Mouse (Mus musculus) embryonic facial prominence, embryonic 13.5 days (tissue): Measurements from ENCODE around the gene Sdk2. TPM values are rescaled to one million over a fixed set of nuclear protein-coding genes. Genes with fewer than 3 reads are reported as not detected.

ENCODE experiments used
- ATAC-seq: fragments of 200-750 bp; cut with Nextera tagmentation; 2 replicates; pipeline ENCODE4 v1.8.0; 2017; ENCODE audit warnings: low read depth; ENCODE audit not compliant: insufficient number of reproducible peaks, insufficient read depth, low FRiP score, low TSS enrichment
- H3K27ac ChIP-seq: fragments of 300-500 bp; sonication (generic); 2 replicates; pipeline ENCODE4 v1.5.1; 2015; ENCODE audit warnings: moderate library complexity, mild to moderate bottlenecking, inconsistent platforms
- H3K27me3 ChIP-seq: fragments of 300-500 bp; sonication (generic); 2 replicates; pipeline ENCODE4 v1.6.1; 2015; ENCODE audit warnings: mild to moderate bottlenecking, inconsistent platforms
- H3K36me3 ChIP-seq: fragments of 300-500 bp; sonication (generic); 2 replicates; pipeline ENCODE4 v1.6.1; 2015; ENCODE audit warnings: mild to moderate bottlenecking, inconsistent platforms
- H3K4me1 ChIP-seq: fragments of 300-500 bp; sonication (generic); 2 replicates; pipeline ENCODE4 v1.6.1; 2015; ENCODE audit warnings: inconsistent platforms
- H3K4me2 ChIP-seq: fragments of 300-500 bp; sonication (generic); 2 replicates; pipeline ENCODE4 v1.6.1; 2015; ENCODE audit warnings: moderate library complexity, mild to moderate bottlenecking, inconsistent platforms
- H3K4me3 ChIP-seq: fragments of 300-500 bp; sonication (generic); 2 replicates; pipeline ENCODE4 v1.5.1; 2015; ENCODE audit warnings: mild to moderate bottlenecking, inconsistent platforms
- H3K9ac ChIP-seq: fragments of 300-500 bp; sonication (generic); 2 replicates; pipeline ENCODE4 v1.6.1; 2015; ENCODE audit warnings: mild to moderate bottlenecking, inconsistent platforms
- H3K9me3 ChIP-seq: fragments of 300-500 bp; sonication (generic); 2 replicates; pipeline ENCODE4 v1.6.1; 2016; ENCODE audit warnings: inconsistent platforms
- WGBS: fragments of 180-500 bp; shearing (Covaris S2); methylation state at CpG from one replicate; pipeline ENCODE4 v1.1.7; 2015; ENCODE audit warnings: mixed read lengths; 5-methylcytosine and 5-hydroxymethylcytosine counted together
- polyA plus RNA-seq: library from polyadenylated mRNA; unstranded; fragments of >200 nt; fragmentation: Nextera tagmentation; extraction: Ambion mirVana; gene quantifications from 2 replicates; pipeline ENCODE4 v1.2.1, GENCODE M21; 2015

Gene Sdk2
- polyA plus RNA-seq, 1 experiment from 2014 or later, result 3.8 TPM

DNA sequence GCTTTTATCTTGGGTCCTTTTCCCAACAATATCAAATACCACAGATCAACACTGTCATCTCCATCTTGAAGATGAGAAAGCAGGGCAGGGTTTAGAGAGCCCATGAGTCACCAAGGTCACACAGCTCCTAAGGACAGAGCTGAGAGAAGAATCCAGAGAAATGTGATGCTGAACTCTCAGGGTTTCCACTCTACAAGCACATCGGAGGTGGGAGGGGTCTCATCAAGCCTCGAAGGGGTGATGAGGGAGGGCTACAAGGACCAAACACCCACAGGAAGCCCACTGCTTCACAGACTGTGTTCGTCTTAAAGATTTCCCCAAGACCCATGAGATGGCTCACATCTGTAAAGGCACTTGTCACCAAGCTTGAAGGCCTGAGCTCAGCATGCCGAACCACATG, 320.9 kb downstream of the Sdk2 start:
- Histone ChIP-seq H3K27me3 (no peaks in the 10 kb centered on the region), H3K36me3 (peaks cover 54% of the 10 kb centered on the region), H3K4me2 (no peak overlapping the region), H3K4me1 (peaks cover 36% of the 10 kb centered on the region), H3K27ac (no peak overlapping the region), H3K9me3 (0 out of 2 replicates have a peak, but pooled peaks cover 8% of the 10 kb centered on the region), H3K4me3 (no peak overlapping the region), H3K9ac (no peak overlapping the region)
- WGBS, result 74% methylated on average over 4 of the region's 4 CpGs
- no peak for ATAC-seq

DNA sequence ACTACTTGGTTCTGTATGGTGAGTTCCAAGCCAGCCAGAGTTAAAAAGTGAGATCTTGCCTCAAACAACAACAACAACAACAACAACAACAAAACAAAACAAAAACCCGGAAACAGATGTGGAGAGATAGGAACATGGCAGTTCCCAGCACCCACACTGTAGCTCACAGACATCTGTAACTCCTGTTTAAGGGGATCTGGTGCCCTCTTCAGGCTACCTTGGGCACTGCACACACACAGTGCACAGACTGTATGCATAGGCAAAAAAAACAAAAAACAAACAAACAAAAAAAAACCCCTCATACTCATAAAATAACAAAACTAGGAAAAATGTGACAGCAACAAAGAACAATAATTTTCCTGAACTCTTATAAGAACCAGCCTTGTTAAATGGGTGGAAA, 323.8 kb downstream of the Sdk2 start:
- 100% methylated on average over 1 of the region's 1 CpGs for WGBS
- Histone ChIP-seq H3K36me3 (peaks cover 72% of the 10 kb centered on the region), H3K4me2 (no peak overlapping the region), H3K4me3 (no peak overlapping the region), H3K27ac (no peak overlapping the region), H3K9me3 (0 out of 2 replicates have a peak, but pooled peaks cover 8% of the 10 kb centered on the region), H3K4me1 (peaks cover 38% of the 10 kb centered on the region), H3K27me3 (no peaks in the 10 kb centered on the region), H3K9ac (no peak overlapping the region)
- no peak for ATAC-seq

DNA sequence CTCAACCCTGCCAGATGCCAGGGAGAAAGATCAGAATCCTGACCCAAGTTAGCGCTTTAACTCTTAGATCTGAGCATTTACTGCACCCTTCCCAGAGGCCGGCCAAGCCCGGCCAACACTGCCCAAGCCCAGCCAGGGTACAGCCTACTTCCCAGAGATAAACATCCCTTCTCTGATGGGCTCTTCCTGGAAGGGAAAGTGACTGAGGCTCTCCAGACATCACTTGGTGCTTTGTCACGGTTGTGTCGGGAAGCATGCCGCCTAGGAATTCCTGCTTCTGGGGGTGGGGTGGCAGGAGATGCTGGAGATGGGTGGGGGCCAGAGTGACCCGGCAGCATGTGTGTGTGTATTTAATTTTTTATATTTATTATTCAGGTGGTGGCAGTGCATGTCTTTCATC, 326.7 kb downstream of the Sdk2 start:
- H3K4me1 ChIP-seq, result peaks cover 52% of the 10 kb centered on the region
- no peak overlapping the region for H3K4me3 ChIP-seq
- no peak overlapping the region for H3K27ac ChIP-seq
- no peak overlapping the region for H3K4me2 ChIP-seq
- H3K9ac ChIP-seq, result no peak overlapping the region
- no peak for ATAC-seq
- WGBS, result 81% methylated on average over 7 of the region's 7 CpGs
- H3K9me3 ChIP-seq, result 0 out of 2 replicates have a peak, but pooled peaks cover 8% of the 10 kb centered on the region
- H3K36me3 ChIP-seq, result peaks cover 56% of the 10 kb centered on the region
- no peaks in the 10 kb centered on the region for H3K27me3 ChIP-seq

DNA sequence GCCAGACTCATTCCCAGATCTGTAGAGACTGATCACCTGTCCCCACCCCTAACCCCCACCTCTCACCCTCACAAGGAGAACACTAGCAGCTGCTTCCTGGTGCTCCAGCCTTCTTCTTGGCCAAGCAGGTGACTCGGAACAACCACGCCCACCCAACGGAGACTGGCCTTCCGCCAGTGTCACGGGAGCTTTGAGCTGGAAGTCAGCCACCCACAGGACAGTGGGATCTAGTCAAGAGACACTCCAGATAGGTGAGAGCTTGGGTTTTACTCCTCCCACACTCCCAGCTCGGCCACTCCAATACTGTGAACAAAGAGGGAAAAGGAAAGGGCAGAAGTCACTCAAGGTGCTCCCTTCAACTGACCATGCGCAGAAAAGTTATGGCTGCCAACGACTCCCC, 327.6 kb downstream of the Sdk2 start:
- Histone ChIP-seq H3K36me3 (peaks cover 48% of the 10 kb centered on the region), H3K27ac (no peak overlapping the region), H3K9me3 (0 out of 2 replicates have a peak, but pooled peaks cover 8% of the 10 kb centered on the region), H3K4me2 (no peak overlapping the region), H3K9ac (no peak overlapping the region), H3K27me3 (no peaks in the 10 kb centered on the region), H3K4me1 (peaks cover 60% of the 10 kb centered on the region), H3K4me3 (no peak overlapping the region)
- ATAC-seq, result no peak
- WGBS, result 88% methylated on average over 8 of the region's 8 CpGs

DNA sequence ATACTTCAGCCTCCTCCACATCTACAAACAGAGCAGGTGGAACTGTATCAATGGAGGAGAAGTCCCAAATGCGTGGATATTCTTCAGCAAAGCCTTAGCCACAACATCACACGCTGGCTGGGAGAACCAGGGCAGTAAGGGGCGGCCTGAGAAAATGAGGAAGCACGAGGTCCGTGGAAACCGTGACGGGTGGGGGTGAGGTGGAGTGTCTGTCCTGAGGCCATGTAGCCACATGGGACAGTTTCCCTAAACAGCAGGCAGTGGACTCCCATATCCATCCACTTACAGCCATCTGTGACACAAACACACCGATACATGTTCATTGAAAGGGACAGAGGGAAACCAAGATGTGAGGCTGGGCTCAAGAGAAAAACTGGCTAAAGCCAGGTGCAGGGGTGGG, 328.9 kb downstream of the Sdk2 start:
- Histone ChIP-seq H3K9me3 (0 out of 2 replicates have a peak, but pooled peaks cover 4% of the 10 kb centered on the region), H3K4me3 (no peak overlapping the region), H3K36me3 (peaks cover 37% of the 10 kb centered on the region), H3K27ac (no peak overlapping the region), H3K4me1 (peaks cover 73% of the 10 kb centered on the region), H3K9ac (no peak overlapping the region), H3K4me2 (no peak overlapping the region), H3K27me3 (no peaks in the 10 kb centered on the region)
- ATAC-seq, result no peak
- 79% methylated on average over 8 of the region's 8 CpGs for WGBS

DNA sequence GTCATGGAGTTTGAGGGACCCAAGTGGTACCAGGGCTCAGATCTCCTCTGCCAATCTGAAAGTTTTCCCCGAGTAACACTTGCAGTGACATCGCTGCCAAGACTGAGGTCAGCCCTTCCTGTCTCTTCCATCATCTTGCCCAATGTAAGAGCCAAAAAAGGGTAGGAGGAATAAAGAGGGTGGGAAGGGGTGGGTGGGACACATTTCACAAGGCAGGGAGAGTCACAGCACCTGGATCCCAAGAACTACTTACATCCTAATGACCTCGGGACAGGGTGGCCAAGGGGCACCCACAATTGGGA, 329.3 kb downstream of the Sdk2 start:
- Histone ChIP-seq H3K4me3 (no peak overlapping the region), H3K27ac (no peak overlapping the region), H3K4me2 (no peak overlapping the region), H3K36me3 (peaks cover 33% of the 10 kb centered on the region), H3K9me3 (0 out of 2 replicates have a peak, but pooled peaks cover under 1% of the 10 kb centered on the region), H3K9ac (no peak overlapping the region), H3K27me3 (no peaks in the 10 kb centered on the region), H3K4me1 (peaks cover 77% of the 10 kb centered on the region)
- no peak for ATAC-seq
- WGBS, result 80% methylated on average over 3 of the region's 3 CpGs

DNA sequence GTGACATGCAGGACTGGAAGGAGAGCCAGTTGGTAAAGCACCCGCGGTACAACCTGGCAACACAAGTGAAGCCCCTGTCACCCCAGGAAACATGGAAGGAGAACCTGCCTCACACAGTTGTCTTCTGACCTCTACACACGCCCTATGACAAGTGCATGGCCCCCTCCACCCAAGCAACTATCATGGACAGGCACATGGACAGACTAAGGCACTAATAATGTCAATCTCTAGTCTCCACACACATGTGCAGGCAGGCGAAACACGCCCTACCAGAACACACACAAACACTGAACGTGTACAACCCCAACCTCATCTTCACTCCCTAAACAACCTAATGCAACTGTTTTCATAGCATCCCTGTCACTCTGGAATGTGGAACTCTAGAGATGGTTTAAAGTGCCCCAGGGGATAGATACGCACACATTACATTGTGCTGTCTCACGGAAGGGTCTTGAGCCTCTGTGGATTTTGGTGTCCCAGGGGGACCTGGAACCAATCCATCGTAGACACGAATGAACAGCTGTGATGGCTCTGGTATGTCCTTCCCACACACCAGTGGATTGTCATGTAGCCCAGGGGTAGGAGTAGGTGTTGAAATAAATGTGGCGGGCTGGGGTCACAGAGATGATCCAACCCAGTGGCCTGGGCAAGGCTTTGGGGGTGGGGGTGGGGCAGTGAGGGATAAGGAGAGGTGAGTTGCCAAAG, 329.8 kb downstream of the Sdk2 start:
- Histone ChIP-seq H3K9me3 (no peaks in the 10 kb centered on the region), H3K27ac (no peak overlapping the region), H3K4me1 (peaks cover 81% of the 10 kb centered on the region), H3K9ac (no peak overlapping the region), H3K36me3 (peaks cover 33% of the 10 kb centered on the region), H3K4me3 (no peak overlapping the region), H3K4me2 (no peak overlapping the region), H3K27me3 (no peaks in the 10 kb centered on the region)
- ATAC-seq, result no peak
- WGBS, result 73% methylated on average over 11 of the region's 11 CpGs

DNA sequence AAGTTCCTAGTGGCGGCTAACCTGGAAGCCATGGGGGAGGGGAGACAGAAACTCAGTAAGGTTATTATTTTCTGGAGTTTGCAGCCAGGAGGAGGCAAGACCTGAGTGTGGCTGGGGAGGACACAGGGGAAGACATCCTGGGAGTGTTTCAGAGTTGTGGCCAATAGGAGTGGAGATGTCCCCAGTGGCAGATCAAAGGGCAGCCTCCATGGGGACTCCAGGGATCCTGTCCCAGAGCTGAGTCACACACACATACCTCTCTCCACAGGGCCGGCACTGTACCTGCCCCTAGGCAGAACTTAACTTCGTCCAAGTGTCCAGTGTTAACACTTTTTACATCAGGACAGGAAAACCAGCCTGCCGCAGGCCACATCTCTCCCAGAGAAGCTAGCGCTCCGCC, 331.7 kb downstream of the Sdk2 start:
- H3K9me3 ChIP-seq, result no peaks in the 10 kb centered on the region
- no peak overlapping the region for H3K27ac ChIP-seq
- H3K4me1 ChIP-seq, result peaks cover 95% of the 10 kb centered on the region
- H3K9ac ChIP-seq, result no peak overlapping the region
- 56% methylated on average over 6 of the region's 6 CpGs for WGBS
- no peak overlapping the region for H3K4me3 ChIP-seq
- ATAC-seq, result no peak
- H3K27me3 ChIP-seq, result no peaks in the 10 kb centered on the region
- peaks cover 18% of the 10 kb centered on the region for H3K36me3 ChIP-seq
- H3K4me2 ChIP-seq, result no peak overlapping the region

DNA sequence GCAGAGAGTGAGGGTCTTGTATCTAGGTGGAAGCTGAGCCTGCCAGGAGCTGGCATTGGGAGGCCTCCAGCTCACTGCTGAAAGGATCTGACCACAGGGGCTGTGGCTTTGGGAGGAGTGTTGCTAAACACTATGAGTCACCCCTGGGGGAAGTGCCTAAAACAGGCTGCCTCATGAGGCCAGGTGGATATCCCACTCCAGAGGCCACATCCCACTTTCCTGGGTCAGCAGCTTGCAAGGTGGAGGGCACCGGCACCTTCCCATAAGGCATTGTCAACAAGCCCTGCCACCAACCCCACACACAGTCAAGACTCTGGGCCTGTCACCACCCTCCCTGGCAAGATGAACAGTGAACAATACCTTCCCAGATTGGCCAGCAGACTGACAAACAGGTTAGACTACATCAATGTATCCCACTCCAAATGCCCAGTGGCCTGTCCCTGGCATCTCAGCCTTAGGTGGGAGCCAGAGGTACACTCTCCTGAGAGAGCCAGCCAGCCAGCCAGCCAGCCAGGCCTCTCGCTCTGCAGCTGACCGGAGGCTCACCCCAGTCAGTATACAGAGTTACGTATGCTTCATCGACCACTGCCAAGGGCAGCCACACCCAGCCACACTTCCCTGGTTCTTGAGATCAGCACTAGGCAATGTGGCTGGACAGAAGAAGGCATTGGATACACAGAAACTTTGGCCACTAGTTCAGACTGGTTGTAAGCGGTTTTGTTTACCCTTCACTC, 333.0 kb downstream of the Sdk2 start:
- H3K4me3 ChIP-seq, result no peak overlapping the region
- 73% methylated on average over 6 of the region's 6 CpGs for WGBS
- peaks cover 16% of the 10 kb centered on the region for H3K36me3 ChIP-seq
- no peak for ATAC-seq
- H3K27me3 ChIP-seq, result no peaks in the 10 kb centered on the region
- peaks cover 95% of the 10 kb centered on the region for H3K4me1 ChIP-seq
- H3K4me2 ChIP-seq, result no peak overlapping the region
- no peaks in the 10 kb centered on the region for H3K9me3 ChIP-seq
- peak overlapping the region; percentile 28 for H3K27ac ChIP-seq
- no peak overlapping the region for H3K9ac ChIP-seq

DNA sequence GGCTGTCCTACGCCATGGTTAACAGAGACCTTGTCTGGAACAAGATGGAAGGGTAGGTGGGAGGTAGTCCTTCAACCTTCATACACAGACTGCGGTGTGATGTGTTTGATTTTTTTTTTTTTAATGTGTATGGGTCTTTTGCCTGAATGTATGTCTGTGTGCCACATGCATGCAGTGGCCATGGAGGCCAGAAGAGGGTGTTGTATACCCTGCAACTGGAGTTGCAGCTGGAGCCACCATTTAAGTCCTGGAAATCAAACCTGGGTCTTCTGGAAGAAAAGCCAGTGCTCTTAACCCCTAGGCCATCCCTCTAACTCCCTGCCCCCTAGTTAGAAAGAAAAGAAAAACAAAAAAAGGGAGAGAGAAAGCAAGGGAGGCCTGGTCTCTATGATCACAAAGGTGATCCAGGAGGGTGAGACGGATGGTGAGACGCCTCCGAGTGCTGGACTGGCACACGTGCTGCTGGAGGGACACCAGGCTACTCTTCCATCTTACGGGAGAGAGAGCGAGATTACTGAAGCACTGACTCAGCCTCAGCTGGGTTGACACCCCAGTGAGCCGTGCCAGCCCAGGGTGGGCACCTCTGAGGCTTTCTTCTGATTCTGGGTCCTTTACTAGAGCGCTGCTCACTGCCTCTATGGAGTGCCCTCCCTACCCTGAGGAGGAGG, 334.8 kb downstream of the Sdk2 start:
- peak overlapping the region; percentile 22; the same call in 1 of the 2 replicates for H3K27ac ChIP-seq
- H3K27me3 ChIP-seq, result no peaks in the 10 kb centered on the region
- whole genome bisulfite sequencing, result 88% methylated on average over 10 of the region's 10 CpGs
- H3K36me3 ChIP-seq, result peaks cover 33% of the 10 kb centered on the region
- H3K9me3 ChIP-seq, result no peaks in the 10 kb centered on the region
- H3K9ac ChIP-seq, result no peak overlapping the region
- peaks cover 95% of the 10 kb centered on the region for H3K4me1 ChIP-seq
- no peak overlapping the region for H3K4me3 ChIP-seq
- H3K4me2 ChIP-seq, result no peak overlapping the region
- ATAC-seq, result no peak

DNA sequence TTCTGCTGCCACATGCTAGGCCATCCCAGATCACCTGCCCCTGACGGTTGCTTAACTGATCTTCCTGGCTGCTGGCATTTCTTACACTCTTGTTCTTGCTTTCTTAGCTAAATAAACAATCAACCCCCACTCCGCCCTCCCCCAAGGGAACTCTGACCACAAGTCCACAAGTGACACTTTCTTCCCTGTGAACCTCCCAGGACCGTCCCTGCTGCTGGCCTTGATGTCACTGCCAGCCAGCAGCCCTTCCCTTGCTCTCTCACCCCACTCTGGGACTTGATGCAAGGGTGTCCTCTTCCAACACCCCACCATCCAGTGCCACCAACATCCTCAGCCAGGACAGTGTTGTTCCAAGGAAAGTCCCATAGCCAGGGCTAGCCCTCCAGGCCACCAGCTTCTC, 336.0 kb downstream of the Sdk2 start:
- no peak overlapping the region for H3K4me2 ChIP-seq
- H3K9me3 ChIP-seq, result no peaks in the 10 kb centered on the region
- no peaks in the 10 kb centered on the region for H3K27me3 ChIP-seq
- H3K36me3 ChIP-seq, result peaks cover 45% of the 10 kb centered on the region
- no peak overlapping the region for H3K9ac ChIP-seq
- 57% methylated on average over 3 of the region's 3 CpGs for WGBS
- peaks cover 93% of the 10 kb centered on the region for H3K4me1 ChIP-seq
- H3K4me3 ChIP-seq, result no peak overlapping the region
- no peak for ATAC-seq
- no peak overlapping the region for H3K27ac ChIP-seq

DNA sequence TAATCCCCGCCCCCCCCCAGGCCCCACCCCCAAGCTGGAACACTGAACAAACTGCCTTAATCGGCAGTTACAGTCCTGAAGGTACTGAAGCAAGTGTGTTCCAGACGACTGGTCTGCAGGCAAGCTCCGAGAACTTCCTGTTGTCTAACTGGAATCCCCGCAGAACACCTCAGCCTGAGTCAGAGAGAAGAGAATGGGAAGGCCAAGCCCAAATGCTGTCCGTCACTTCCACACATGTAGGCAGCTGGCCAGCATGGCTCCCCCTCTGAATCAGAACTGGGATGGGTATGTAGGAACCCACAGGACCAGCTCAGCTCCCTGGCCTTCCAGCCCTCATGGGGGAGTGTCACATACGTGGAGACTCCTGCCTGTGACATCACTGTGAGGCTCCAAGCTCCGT, 336.9 kb downstream of the Sdk2 start:
- peaks cover 55% of the 10 kb centered on the region for H3K36me3 ChIP-seq
- H3K27me3 ChIP-seq, result no peaks in the 10 kb centered on the region
- H3K4me3 ChIP-seq, result no peak overlapping the region
- H3K27ac ChIP-seq, result 0 out of 2 replicates have a peak overlapping the region, but pooled peaks have one; percentile 22
- H3K4me2 ChIP-seq, result no peak overlapping the region
- H3K9ac ChIP-seq, result no peak overlapping the region
- ATAC-seq, result no peak
- H3K4me1 ChIP-seq, result peaks cover 91% of the 10 kb centered on the region
- WGBS, result 30% methylated on average over 8 of the region's 8 CpGs
- H3K9me3 ChIP-seq, result no peaks in the 10 kb centered on the region
